Mouse (Mus musculus) heart, postnatal 4 days (tissue): Measurements from ENCODE around the gene Dnah3. TPM values are rescaled to one million over a fixed set of nuclear protein-coding genes. Genes with fewer than 3 reads are reported as not detected.

ENCODE experiments used
- total RNA-seq, 2 experiments: library from RNA; stranded (reverse); gene quantifications; 2 replicates each; pipeline ENCODE4 v1.2.3; 2021

Gene Dnah3
- total RNA-seq, 2 experiments from 2014 or later: 0.02 to 0.05 TPM

Other genes starting within 250 kb of the Dnah3 start
- gene Lyrm1, start 199.4 kb downstream of the Dnah3 start, total RNA-seq: 1 to 10 TPM; 4.9 to 5.0 TPM
- 10 to 100 TPM; 13.9 to 15.9 TPM for gene Dcun1d3, start 199.0 kb downstream of the Dnah3 start, total RNA-seq
- 10 to 100 TPM; 15.5 to 16.8 TPM for gene Tmem159, start 7.1 kb upstream of the Dnah3 start, total RNA-seq
- under 1 TPM; 0.11 to 0.36 TPM for gene Zp2, start 50.0 kb upstream of the Dnah3 start, total RNA-seq
- under 1 TPM; 0.11 to 0.12 TPM for gene Anks4b, start 78.6 kb upstream of the Dnah3 start, total RNA-seq
- gene Crym, start 106.8 kb upstream of the Dnah3 start, total RNA-seq: under 1 TPM; 0.45 to 0.63 TPM
- gene Abca14, start 108.7 kb upstream of the Dnah3 start, total RNA-seq: under 1 TPM in 1 of 2 experiments, not detected in 1; 0.20 TPM
- not detected for gene Abca15, start 233.4 kb upstream of the Dnah3 start, total RNA-seq